Mouse (Mus musculus) bone marrow, adult 2 months (tissue): Measurements from ENCODE around the gene Tmem231.

Experiments used
- CTCF ChIP-seq: fragments of 200-500 bp; IDR thresholded peaks from 2 replicates; pipeline ENCODE4 v1.5.1; 2011; ENCODE audit warnings: low read length, control low read depth; ENCODE audit not compliant: control insufficient read depth, insufficient read depth
- POLR2A ChIP-seq: fragments of 200-500 bp; IDR thresholded peaks from 2 replicates; pipeline ENCODE4 v1.6.1; 2011; ENCODE audit warnings: low read depth, mild to moderate bottlenecking, control low read depth, low read length, borderline replicate concordance; ENCODE audit not compliant: control insufficient read depth

DNA sequence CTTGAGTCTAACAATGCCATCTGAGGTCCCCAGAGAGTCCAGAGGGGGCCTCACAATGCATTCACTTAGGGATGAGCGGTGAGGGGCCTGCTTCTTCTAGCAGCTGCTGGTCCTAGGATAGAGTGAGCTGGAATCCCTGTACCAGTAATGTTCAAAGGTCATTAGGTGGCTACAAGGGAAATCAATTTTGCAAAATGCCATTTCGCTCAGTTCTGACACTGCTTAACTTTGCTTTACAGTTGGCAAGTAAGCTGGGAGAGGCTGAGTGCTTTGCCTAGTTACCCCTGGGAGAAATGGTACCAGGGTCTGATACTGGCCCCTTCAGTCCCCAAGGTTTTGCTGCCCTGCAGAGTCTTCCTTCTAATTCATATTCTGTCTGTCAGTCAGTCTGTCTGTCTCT lies 42.0 kb upstream of the Tmem231 start:
- TF ChIP-seq CTCF (no peak), POLR2A (no peak)
